Mouse (Mus musculus) embryonic fibroblast, embryonic 13.5 days (primary cell): Measurements from ENCODE around the gene Itgax. TPM values are rescaled to one million over a fixed set of nuclear protein-coding genes. Genes with fewer than 3 reads are reported as not detected.
"Not testable (repeated sequence)": the region's sequence is repeated elsewhere in the genome, so short reads cannot be mapped to it uniquely, and the experiment has no call there.

Experiments
- H3K27ac ChIP-seq: 2 replicates; pipeline ENCODE4 v1.5.1; 2012; ENCODE audit warnings: low read length, control low read depth, inconsistent platforms; ENCODE audit not compliant: insufficient read depth
- H3K4me1 ChIP-seq: 2 replicates; pipeline ENCODE4 v1.6.1; 2011; ENCODE audit warnings: low read length; ENCODE audit not compliant: control insufficient read depth, insufficient read depth
- H3K4me3 ChIP-seq: 2 replicates; pipeline ENCODE4 v1.5.1; 2011; ENCODE audit warnings: mild to moderate bottlenecking, control low read depth, low read length; ENCODE audit not compliant: insufficient read depth
- CTCF ChIP-seq: IDR thresholded peaks from 2 replicates; pipeline ENCODE4 v1.5.1; 2011; ENCODE audit warnings: mild to moderate bottlenecking, control low read depth, low read length, moderate library complexity, borderline replicate concordance; ENCODE audit not compliant: insufficient read depth
- POLR2A ChIP-seq: IDR thresholded peaks from 2 replicates; pipeline ENCODE4 v1.6.1; 2011; ENCODE audit warnings: low read depth, mild to moderate bottlenecking, control low read depth, low read length, moderate library complexity
- polyA plus RNA-seq: library from polyadenylated mRNA; stranded (reverse); fragments of >200 nt; gene quantifications from 2 replicates; pipeline ENCODE4 v1.2.4, GENCODE M21; 2011; ENCODE audit warnings: low read depth; ENCODE audit not compliant: missing spikeins, insufficient read length

The Itgax gene
- polyA plus RNA-seq, 1 experiment, result not detected

- Histone ChIP-seq H3K4me1 (no peaks in the 10 kb centered on the region), H3K4me3 (no peak overlapping the region), H3K27ac (no peak overlapping the region)
- TF ChIP-seq POLR2A, result no peak
- TF ChIP-seq CTCF, result no peak
These were observed 25.6 kb downstream of the Itgax start for GRCm38 (mm10) chr7:128154924-128155323.

GRCm38 (mm10) chr7:128158688-128159354 is 29.5 kb downstream of the Itgax start:
- not testable (repeated sequence) for H3K27ac ChIP-seq, H3K4me1 ChIP-seq, H3K4me3 ChIP-seq

- Histone ChIP-seq H3K4me3 (no peak overlapping the region), H3K27ac (no peak overlapping the region), H3K4me1 (no peaks in the 10 kb centered on the region)
- TF ChIP-seq CTCF, result no peak
- no peak for TF ChIP-seq POLR2A
These were observed 34.7 kb downstream of the Itgax start for GRCm38 (mm10) chr7:128164001-128164400.

GRCm38 (mm10) chr7:128166391-128166790 is 37.0 kb downstream of the Itgax start:
- no peak overlapping the region for H3K27ac ChIP-seq
- no peaks in the 10 kb centered on the region for H3K4me1 ChIP-seq
- TF ChIP-seq CTCF, result no peak
- TF ChIP-seq POLR2A, result no peak
- H3K4me3 ChIP-seq, result no peak overlapping the region

GRCm38 (mm10) chr7:128169996-128170395 is 40.6 kb downstream of the Itgax start:
- no peak for TF ChIP-seq CTCF
- no peak for TF ChIP-seq POLR2A
- Histone ChIP-seq H3K27ac (no peak overlapping the region), H3K4me3 (no peak overlapping the region), H3K4me1 (no peaks in the 10 kb centered on the region)

- Histone ChIP-seq H3K4me3 (no peak overlapping the region), H3K27ac (no peak overlapping the region), H3K4me1 (no peaks in the 10 kb centered on the region; the same call in 1 of the 2 replicates)
- no peak for TF ChIP-seq CTCF
- TF ChIP-seq POLR2A, result no peak
These were observed 49.0 kb downstream of the Itgax start for GRCm38 (mm10) chr7:128178385-128178784.

GRCm38 (mm10) chr7:128180126-128180525 is 50.8 kb downstream of the Itgax start:
- Histone ChIP-seq H3K4me1 (no peaks in the 10 kb centered on the region; the same call in 1 of the 2 replicates), H3K27ac (no peak overlapping the region), H3K4me3 (no peak overlapping the region)
- TF ChIP-seq POLR2A, result no peak
- no peak for TF ChIP-seq CTCF

GRCm38 (mm10) chr7:128180546-128180945 is 51.2 kb downstream of the Itgax start:
- TF ChIP-seq CTCF (no peak), POLR2A (no peak)
- H3K4me1 ChIP-seq, result no peaks in the 10 kb centered on the region; the same call in 1 of the 2 replicates
- H3K27ac ChIP-seq, result no peak overlapping the region
- no peak overlapping the region for H3K4me3 ChIP-seq

- TF ChIP-seq POLR2A (no peak), CTCF (no peak)
- no peaks in the 10 kb centered on the region for H3K4me1 ChIP-seq
- no peak overlapping the region for H3K4me3 ChIP-seq
- H3K27ac ChIP-seq, result no peak overlapping the region
These were observed 52.3 kb downstream of the Itgax start for GRCm38 (mm10) chr7:128181691-128182090.

Other genes starting within 250 kb of the Itgax start
- 0.65 and 0.77 TPM in 2 replicates for gene Prss53, start 238.6 kb upstream of the Itgax start, polyA plus RNA-seq
- not detected in 2 replicates for gene Gm21974, start 234.1 kb upstream of the Itgax start, polyA plus RNA-seq
- 107 and 146 TPM in 2 replicates for gene Vkorc1, start 233.9 kb upstream of the Itgax start, polyA plus RNA-seq
- 57.3 and 63.5 TPM in 2 replicates for gene Bckdk, start 225.5 kb upstream of the Itgax start, polyA plus RNA-seq
- 19.8 and 24.5 TPM in 2 replicates for gene Kat8, start 217.0 kb upstream of the Itgax start, polyA plus RNA-seq
- gene Prss8, start 199.4 kb upstream of the Itgax start, polyA plus RNA-seq, result not detected in 2 replicates
- gene Prss36, start 182.8 kb upstream of the Itgax start, polyA plus RNA-seq, result 6.8 and 7.1 TPM in 2 replicates
- 861 and 978 TPM in 2 replicates for gene Fus, start 162.1 kb upstream of the Itgax start, polyA plus RNA-seq
- 1.0 and 1.5 TPM in 2 replicates for gene Pycard, start 135.7 kb upstream of the Itgax start, polyA plus RNA-seq
- gene Trim72, start 125.6 kb upstream of the Itgax start, polyA plus RNA-seq, result not detected in 2 replicates
- gene Itgam, start 66.9 kb upstream of the Itgax start, polyA plus RNA-seq, result 0.20 and 1.8 TPM in 2 replicates
- 0.11 TPM in 1 of 2 replicates, not detected in the other for gene Gm49368, start 66.9 kb upstream of the Itgax start, polyA plus RNA-seq
- 0.53 TPM in 1 of 2 replicates, not detected in the other for gene Itgad, start 24.8 kb downstream of the Itgax start, polyA plus RNA-seq
- 2.7 and 5.2 TPM in 2 replicates for gene Cox6a2, start 76.8 kb downstream of the Itgax start, polyA plus RNA-seq
- 9.0 and 11.1 TPM in 2 replicates for gene Armc5, start 107.8 kb downstream of the Itgax start, polyA plus RNA-seq
- gene 9130023H24Rik, start 108.5 kb downstream of the Itgax start, polyA plus RNA-seq, result 9.1 and 9.8 TPM in 2 replicates
- 200 and 221 TPM in 2 replicates for gene Tgfb1i1, start 117.3 kb downstream of the Itgax start, polyA plus RNA-seq
- not detected in 2 replicates for gene Slc5a2, start 136.1 kb downstream of the Itgax start, polyA plus RNA-seq
- gene BC017158, start 168.6 kb downstream of the Itgax start, polyA plus RNA-seq, result 17.9 and 21.1 TPM in 2 replicates